Mouse (Mus musculus) liver, embryonic 14.5 days (tissue): Measurements from ENCODE around the gene Pld6.

Experiments used
- CTCF ChIP-seq: IDR thresholded peaks from 2 replicates; pipeline ENCODE4 v1.5.1; 2016; ENCODE audit warnings: antibody characterized with exemption, low read depth, control low read depth
- EP300 ChIP-seq: IDR thresholded peaks from 2 replicates; pipeline ENCODE4 v1.6.1; 2016; ENCODE audit warnings: antibody characterized with exemption, low read depth

- TF ChIP-seq CTCF (no peak), EP300 (no peak)
These were observed 17.1 kb upstream of the Pld6 start for GRCm38 (mm10) chr11:59804409-59805110.
